ENCODE assay signal across 8 mouse cellular contexts in the genomic region with DNA sequence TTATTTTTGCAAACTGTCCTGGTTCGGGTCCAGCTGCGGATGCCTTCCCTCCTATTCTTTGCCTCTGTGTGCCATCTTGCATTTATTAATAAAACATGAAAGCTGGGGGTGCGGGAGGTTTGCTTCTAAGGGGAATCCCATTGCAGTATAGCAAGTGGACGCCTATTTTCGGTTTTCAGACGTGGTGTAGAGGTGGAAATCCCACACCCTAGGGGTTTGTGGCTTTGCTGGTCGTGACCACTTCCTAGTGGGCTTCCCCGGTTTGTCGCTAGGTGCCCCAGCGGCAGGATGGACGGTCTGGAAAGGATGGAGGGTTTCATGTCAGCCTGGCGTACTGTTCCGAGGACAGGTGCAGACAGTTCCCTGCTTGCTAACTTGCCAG. TPM values are rescaled to one million over a fixed set of nuclear protein-coding genes. Genes with fewer than 3 reads are reported as not detected.
A peak's percentile ranks its signal among the peaks of the same experiment; 100 is the strongest.
DNase-seq lines count a peak whose midpoint lies in the region; ATAC-seq and TF ChIP-seq lines count a peak whose summit lies in the region.

No protein-coding gene starts in this region.

- peaks cover 95% of the 10 kb centered on the region for H3K27me3 ChIP-seq in liver, embryonic 12.5 days (replicated peaks)
- H3K27me3 ChIP-seq in small intestine, adult 2 months (ENCODE audit: control insufficient read depth, insufficient read depth, low read length), result no peaks in the 10 kb centered on the region

- DNase-seq in frontal cortex, postnatal 25 days (ENCODE audit: low spot score in 2 of 2), result no peak
- DNase-seq in right cerebral cortex, postnatal 4 days, result peak; percentile 20
- DNase-seq in right cerebral cortex, postnatal 14 days, result no peak
- peak; percentile 40 for DNase-seq in forelimb bud, embryonic 11.5 days (ENCODE audit: low read depth, low spot score)
- no peak for DNase-seq in adrenal gland, adult 8-10 months

- no peaks in the 10 kb centered on the region for H3K36me3 ChIP-seq in liver, embryonic 12.5 days
- no peaks in the 10 kb centered on the region for H3K36me3 ChIP-seq in small intestine, adult 2 months (ENCODE audit: control insufficient read depth, insufficient read depth, low read length)

- ATAC-seq in frontal cortex, adult (ENCODE audit: low TSS enrichment), result peak; percentile 24; the same call in 1 of the 2 replicates
- ATAC-seq in liver, embryonic 12.5 days, result no peak

- peaks cover 11% of the 10 kb centered on the region; the same call in 1 of the 2 replicates for H3K4me1 ChIP-seq in liver, embryonic 12.5 days
- H3K4me1 ChIP-seq in small intestine, adult 2 months (ENCODE audit: control insufficient read depth, insufficient read depth, insufficient read length, low read length), result 0 out of 2 replicates have a peak, but pooled peaks cover 3% of the 10 kb centered on the region

- H3K4me3 ChIP-seq in liver, embryonic 12.5 days, result peak overlapping the region; percentile 66
- peak overlapping the region; percentile 90 for H3K4me3 ChIP-seq in small intestine, adult 2 months (ENCODE audit: low read depth, low read length)

- peak overlapping the region; percentile 90 for H3K4me2 ChIP-seq in liver, embryonic 12.5 days

- TF ChIP-seq CTCF in small intestine, adult 2 months (IDR thresholded peaks at IDR 0.05; ENCODE audit: extremely low read depth, insufficient read length, insufficient replicate concordance, low read depth, low read length), result no peak

- H3K9me3 ChIP-seq in liver, embryonic 12.5 days (replicated peaks), result no peaks in the 10 kb centered on the region

- WGBS in liver, embryonic 12.5 days (ENCODE audit: insufficient replicate concordance), result 1% methylated on average over 13 of the region's 13 CpGs
- 1% methylated on average over 13 of the region's 13 CpGs for WGBS in small intestine, adult 2 months

- no peak overlapping the region for H3K27ac ChIP-seq in liver, embryonic 12.5 days
- no peak overlapping the region for H3K27ac ChIP-seq in small intestine, adult 2 months (ENCODE audit: insufficient read depth, low read depth, low read length)

- 0 out of 2 replicates have a peak overlapping the region, but pooled peaks have one; percentile 27 for H3K9ac ChIP-seq in liver, embryonic 12.5 days

- TF ChIP-seq POLR2A in small intestine, adult 2 months (IDR thresholded peaks at IDR 0.05; ENCODE audit: low read depth, low read length), result no peak

RNA-seq across cellular contexts. Expression of gene Tmem266, which starts 0.5 kb away (rescaled TPM):
- not detected in 2 replicates for polyA plus RNA-seq in liver, embryonic 12.5 days (2016; fragmentation: Nextera tagmentation; extraction: Ambion mirVana)
- polyA plus RNA-seq in small intestine, adult 2 months (2012; rRNA removed), result 0.95 and 1.3 TPM in 2 replicates
- total RNA-seq in adrenal gland, adult 8-10 months (2022), result 1 to 10 TPM; 1.0 to 1.5 (median 1.1) TPM

RNA-seq across cellular contexts. Expression of gene Nrg4, which starts 0.6 kb away (rescaled TPM):
- 0.56 and 0.99 TPM in 2 replicates for polyA plus RNA-seq in liver, embryonic 12.5 days (2016; fragmentation: Nextera tagmentation; extraction: Ambion mirVana)
- 1.5 and 1.9 TPM in 2 replicates for polyA plus RNA-seq in small intestine, adult 2 months (2012; rRNA removed)
- total RNA-seq in adrenal gland, adult 8-10 months (2022), result 10 to 100 TPM in 3 of 4 experiments, 1 to 10 TPM in 1; 6.7 to 19.3 (median 14.4) TPM

Comparison
In these comparisons a context has a peak if more than half of its experiments do, and no peak if none do; other contexts are left out.
1. DNase-seq: peak in right cerebral cortex, postnatal 4 days (single experiment) and forelimb bud, embryonic 11.5 days (single experiment); none in frontal cortex, postnatal 25 days (0 of 2), right cerebral cortex, postnatal 14 days (single experiment) and adrenal gland, adult 8-10 months (single experiment).